ENCODE assay signal across 17 mouse cellular contexts in the genomic region with DNA sequence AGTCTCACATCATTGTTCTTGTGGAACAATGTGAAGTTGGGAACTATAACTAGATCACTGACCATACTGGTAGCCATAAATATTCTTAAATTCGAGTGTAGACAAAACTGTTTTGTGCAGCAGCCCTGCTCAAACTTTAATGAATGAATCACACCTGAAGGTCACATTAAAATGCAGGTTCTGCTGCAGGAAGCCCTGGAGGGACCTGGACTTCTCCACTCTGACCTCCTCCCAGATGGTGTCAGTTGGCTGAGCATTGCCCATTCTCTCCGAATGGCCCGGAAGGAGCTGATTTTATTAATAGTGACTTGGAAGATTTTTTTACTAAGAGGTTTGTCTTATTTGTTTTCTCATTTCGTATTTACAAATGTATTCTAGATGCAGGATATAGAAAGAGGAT.
"Had no signal": no experiment of that assay in that cellular context is flagged by ENCODE, and none has a peak within 500 bp of the region (broad histone marks: within the 10 kb centered on the region; RNA-seq: fewer than 3 reads in every experiment).

No protein-coding gene starts in this region.

- H3K4me1 ChIP-seq: lung, embryonic 15.5 days; megakaryocyte, embryonic 14.5 days; neural tube, embryonic 12.5 days; stomach, embryonic 15.5 days had no signal

- H3K4me2 ChIP-seq: lung, embryonic 15.5 days; midbrain, embryonic 11.5 days; midbrain, embryonic 13.5 days; midbrain, embryonic 15.5 days; neural tube, embryonic 12.5 days; stomach, embryonic 15.5 days had no signal

- H3K4me3 ChIP-seq: lung, embryonic 15.5 days; midbrain, embryonic 13.5 days; midbrain, embryonic 15.5 days; neural tube, embryonic 12.5 days; stomach, embryonic 15.5 days had no signal

- H3K27me3 ChIP-seq: lung, embryonic 15.5 days; megakaryocyte, embryonic 14.5 days; midbrain, embryonic 13.5 days; midbrain, embryonic 15.5 days; neural tube, embryonic 12.5 days; stomach, embryonic 15.5 days had no signal

- H3K9ac ChIP-seq: liver, postnatal 0 days; lung, embryonic 15.5 days; midbrain, embryonic 13.5 days; midbrain, embryonic 15.5 days; neural tube, embryonic 12.5 days; stomach, embryonic 15.5 days had no signal

- H3K36me3 ChIP-seq: lung, embryonic 15.5 days; midbrain, embryonic 13.5 days; midbrain, embryonic 15.5 days; neural tube, embryonic 12.5 days; stomach, embryonic 15.5 days had no signal

- H3K9me3 ChIP-seq: lung, embryonic 15.5 days; megakaryocyte, embryonic 14.5 days; midbrain, embryonic 13.5 days; midbrain, embryonic 15.5 days; neural tube, embryonic 12.5 days; stomach, embryonic 15.5 days had no signal

- ATAC-seq: liver, postnatal 0 days; lung, postnatal 0 days; midbrain, embryonic 13.5 days; midbrain, embryonic 15.5 days had no signal

- DNase-seq: liver, postnatal 0 days; lung, adult 2 months; lung, postnatal 14 days; lung, postnatal 36 days; right cerebral cortex, postnatal 14 days; thymus, adult 2 months; thymus, postnatal 25 days had no signal

- H3K27ac ChIP-seq: lung, embryonic 15.5 days; macrophage; midbrain, embryonic 13.5 days; midbrain, embryonic 15.5 days; neural tube, embryonic 12.5 days; stomach, embryonic 15.5 days; stomach, postnatal 0 days had no signal
